24 mouse cellular contexts compared by ENCODE assay signal in genomic region chr7:56146424-56146823, GRCm38 (mm10).
"Had no signal": no experiment of that assay in that cellular context is flagged by ENCODE, and none has a peak within 500 bp of the region (broad histone marks: within the 10 kb centered on the region; RNA-seq: fewer than 3 reads in every experiment).

No protein-coding gene starts in this region.

- H3K9ac ChIP-seq: heart, embryonic 12.5 days; hindbrain, embryonic 13.5 days; hindbrain, embryonic 15.5 days; kidney, embryonic 15.5 days; limb, embryonic 13.5 days; limb, embryonic 15.5 days; liver, embryonic 12.5 days; liver, embryonic 14.5 days had no signal

- H3K27ac ChIP-seq: gastrocnemius, adult 2 months; heart, embryonic 10.5 days; hindbrain, embryonic 13.5 days; hindbrain, embryonic 15.5 days; hindbrain, postnatal 0 days; kidney, embryonic 15.5 days; kidney, postnatal 0 days; limb, embryonic 13.5 days; limb, embryonic 15.5 days; liver, embryonic 12.5 days; liver, embryonic 14.5 days had no signal

- H3K9me3 ChIP-seq: heart, embryonic 10.5 days; heart, embryonic 12.5 days; hindbrain, embryonic 13.5 days; hindbrain, embryonic 15.5 days; kidney, embryonic 15.5 days; limb, embryonic 13.5 days; limb, embryonic 15.5 days; liver, embryonic 12.5 days had no signal

- H3K27me3 ChIP-seq: heart, embryonic 12.5 days; hindbrain, embryonic 13.5 days; hindbrain, embryonic 15.5 days; kidney, embryonic 15.5 days; limb, embryonic 13.5 days; limb, embryonic 15.5 days; liver, embryonic 12.5 days had no signal

- DNase-seq: gastrocnemius, adult 2 months; gastrocnemius, postnatal 10 days; gastrocnemius, postnatal 25 days; heart, postnatal 10 days; heart, postnatal 4 days; kidney, adult 11 months; kidney, adult 2 months; kidney, adult 9 months; kidney, postnatal 14 days; kidney, postnatal 36 days; layer of hippocampus, adult 9-11 months; layer of hippocampus, postnatal 36 days; left cerebral cortex, postnatal 4 days had no signal

- H3K4me1 ChIP-seq: heart, embryonic 10.5 days; heart, embryonic 12.5 days; hindbrain, embryonic 13.5 days; hindbrain, embryonic 15.5 days; kidney, embryonic 15.5 days; limb, embryonic 13.5 days; limb, embryonic 15.5 days; liver, embryonic 12.5 days had no signal

- H3K4me3 ChIP-seq: gastrocnemius, adult 2 months; heart, embryonic 10.5 days; heart, embryonic 12.5 days; hindbrain, embryonic 13.5 days; hindbrain, embryonic 15.5 days; kidney, embryonic 15.5 days; limb, embryonic 13.5 days; limb, embryonic 15.5 days; liver, embryonic 12.5 days had no signal

- ATAC-seq: hindbrain, postnatal 0 days; liver, embryonic 12.5 days had no signal
